Mouse (Mus musculus) neural tube, embryonic 11.5 days (tissue): ENCODE data around the gene Vcp. TPM values are rescaled to one million over a fixed set of nuclear protein-coding genes. Genes with fewer than 3 reads are reported as not detected.
A peak's percentile ranks its signal among the peaks of the same experiment; 100 is the strongest.

Source experiments
- ATAC-seq: fragments of 200-750 bp; cut with Nextera tagmentation; 2 replicates; pipeline ENCODE4 v1.8.0; 2017; ENCODE audit warnings: moderate number of reproducible peaks, mild to moderate bottlenecking, moderate TSS enrichment, moderate library complexity; ENCODE audit not compliant: insufficient read depth, low FRiP score, low TSS enrichment
- DNase-seq: peaks from one replicate; pipeline ENCODE4 v3.0.0-alpha.2; 2015; ENCODE audit warnings: low spot score
- H3K27ac ChIP-seq: fragments of 300-500 bp; sonication (generic); 2 replicates; pipeline ENCODE4 v1.5.1; 2014; ENCODE audit warnings: low read depth, mild to moderate bottlenecking, low read length
- H3K27me3 ChIP-seq: fragments of 300-500 bp; sonication (generic); 2 replicates; pipeline ENCODE4 v1.6.1; 2014; ENCODE audit warnings: mild to moderate bottlenecking, low read length, mixed read lengths; ENCODE audit not compliant: control insufficient read depth, insufficient read depth
- H3K36me3 ChIP-seq: fragments of 300-500 bp; sonication (generic); 2 replicates; pipeline ENCODE4 v1.6.1; 2014; ENCODE audit warnings: mild to moderate bottlenecking, low read length, moderate library complexity, mixed read lengths; ENCODE audit not compliant: control insufficient read depth, insufficient read depth
- H3K4me1 ChIP-seq: fragments of 300-500 bp; sonication (generic); 2 replicates; pipeline ENCODE4 v1.6.1; 2014; ENCODE audit warnings: low read length, mixed read lengths; ENCODE audit not compliant: control insufficient read depth, insufficient read depth
- H3K4me2 ChIP-seq: fragments of 300-500 bp; sonication (generic); 2 replicates; pipeline ENCODE4 v1.6.1; 2014; ENCODE audit warnings: low read depth, mild to moderate bottlenecking, moderate library complexity
- H3K4me3 ChIP-seq: fragments of 300-500 bp; sonication (generic); 2 replicates; pipeline ENCODE4 v1.5.1; 2014; ENCODE audit warnings: low read depth, low read length
- H3K9ac ChIP-seq: fragments of 300-500 bp; sonication (generic); 2 replicates; pipeline ENCODE4 v1.6.1; 2014; ENCODE audit warnings: mild to moderate bottlenecking, low read length
- H3K9me3 ChIP-seq: fragments of 300-500 bp; sonication (generic); 2 replicates; pipeline ENCODE4 v1.6.1; 2016; ENCODE audit warnings: low read length; ENCODE audit not compliant: control insufficient read depth
- WGBS: fragments of 180-500 bp; shearing (Covaris S2); extraction: QIAGEN DNeasy Blood & Tissue Kit; methylation state at CpG from one replicate; pipeline ENCODE4 v1.1.7; 2014; 5-methylcytosine and 5-hydroxymethylcytosine counted together
- polyA plus RNA-seq: library from polyadenylated mRNA; unstranded; fragments of >200 nt; fragmentation: Nextera tagmentation; extraction: Ambion mirVana; gene quantifications from 2 replicates; pipeline ENCODE4 v1.2.1, GENCODE M21; 2014

The Vcp gene
- polyA plus RNA-seq, 1 experiment from 2014 or later = 691 TPM

DNA sequence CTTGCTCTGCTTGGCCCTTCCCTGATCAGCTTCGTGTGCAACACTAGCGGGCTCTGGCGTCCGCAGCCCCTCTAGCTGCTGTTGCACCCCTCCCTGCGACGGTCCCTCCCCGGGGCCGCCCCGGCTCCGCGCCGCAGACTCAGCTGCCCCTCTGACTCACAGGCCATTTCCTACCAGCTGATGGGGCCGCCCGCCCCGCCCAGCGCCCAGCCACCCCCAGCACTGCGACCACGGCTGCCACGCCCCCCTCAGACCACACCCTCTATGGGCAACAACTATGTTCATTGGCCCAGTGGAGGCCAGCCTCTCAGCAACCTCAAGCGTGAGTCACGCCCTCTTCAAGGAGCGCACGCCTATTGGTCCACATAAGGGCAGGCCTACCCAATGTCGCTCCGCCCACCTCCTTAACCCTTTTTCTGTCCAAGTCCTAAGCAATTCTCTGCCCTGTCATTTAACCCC is 39.8 kb upstream of the Vcp start:
- peak overlapping the region; percentile 58 for H3K4me3 ChIP-seq
- no peaks in the 10 kb centered on the region for H3K9me3 ChIP-seq
- peaks cover 20% of the 10 kb centered on the region for H3K4me1 ChIP-seq
- H3K27ac ChIP-seq = 0 out of 2 replicates have a peak overlapping the region, but pooled peaks have one; percentile 17
- peaks cover 5% of the 10 kb centered on the region; the same call in 1 of the 2 replicates for H3K36me3 ChIP-seq
- peak; percentile 95 for DNase-seq
- peak overlapping the region; percentile 66 for H3K9ac ChIP-seq
- ATAC-seq = peak; percentile 93
- peak overlapping the region; percentile 71 for H3K4me2 ChIP-seq
- H3K27me3 ChIP-seq = no peaks in the 10 kb centered on the region
- 0% methylated on average over 24 of the region's 25 CpGs for WGBS

DNA sequence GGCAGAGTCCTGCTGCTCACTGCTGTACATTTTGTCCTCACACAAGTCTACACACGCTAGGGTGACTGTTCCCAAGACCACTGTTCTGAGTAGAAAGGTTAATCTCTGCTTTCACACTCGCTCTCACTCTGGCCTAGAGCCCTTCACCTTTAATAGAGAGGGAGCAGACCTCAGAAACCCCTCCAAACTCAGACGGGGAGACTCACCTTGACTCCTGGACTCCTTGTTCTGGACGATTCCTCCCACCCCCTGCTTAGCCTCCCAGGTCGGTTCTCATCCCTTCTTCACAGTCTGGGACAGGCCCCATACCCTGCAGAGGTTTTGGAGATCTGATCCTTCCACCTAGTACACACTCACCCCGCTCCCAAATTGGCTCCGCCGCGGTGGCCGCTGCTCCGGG is 39.3 kb upstream of the Vcp start:
- DNase-seq (no peak), ATAC-seq (peak; percentile 11)
- H3K9me3 ChIP-seq = no peaks in the 10 kb centered on the region
- H3K9ac ChIP-seq = peak overlapping the region; percentile 66
- no peaks in the 10 kb centered on the region for H3K27me3 ChIP-seq
- H3K4me1 ChIP-seq = peaks cover 15% of the 10 kb centered on the region
- WGBS = 4% methylated on average over 11 of the region's 11 CpGs
- H3K36me3 ChIP-seq = peaks cover 5% of the 10 kb centered on the region; the same call in 1 of the 2 replicates
- H3K4me3 ChIP-seq = peak overlapping the region; percentile 58
- H3K4me2 ChIP-seq = peak overlapping the region; percentile 71
- 0 out of 2 replicates have a peak overlapping the region, but pooled peaks have one; percentile 17 for H3K27ac ChIP-seq

DNA sequence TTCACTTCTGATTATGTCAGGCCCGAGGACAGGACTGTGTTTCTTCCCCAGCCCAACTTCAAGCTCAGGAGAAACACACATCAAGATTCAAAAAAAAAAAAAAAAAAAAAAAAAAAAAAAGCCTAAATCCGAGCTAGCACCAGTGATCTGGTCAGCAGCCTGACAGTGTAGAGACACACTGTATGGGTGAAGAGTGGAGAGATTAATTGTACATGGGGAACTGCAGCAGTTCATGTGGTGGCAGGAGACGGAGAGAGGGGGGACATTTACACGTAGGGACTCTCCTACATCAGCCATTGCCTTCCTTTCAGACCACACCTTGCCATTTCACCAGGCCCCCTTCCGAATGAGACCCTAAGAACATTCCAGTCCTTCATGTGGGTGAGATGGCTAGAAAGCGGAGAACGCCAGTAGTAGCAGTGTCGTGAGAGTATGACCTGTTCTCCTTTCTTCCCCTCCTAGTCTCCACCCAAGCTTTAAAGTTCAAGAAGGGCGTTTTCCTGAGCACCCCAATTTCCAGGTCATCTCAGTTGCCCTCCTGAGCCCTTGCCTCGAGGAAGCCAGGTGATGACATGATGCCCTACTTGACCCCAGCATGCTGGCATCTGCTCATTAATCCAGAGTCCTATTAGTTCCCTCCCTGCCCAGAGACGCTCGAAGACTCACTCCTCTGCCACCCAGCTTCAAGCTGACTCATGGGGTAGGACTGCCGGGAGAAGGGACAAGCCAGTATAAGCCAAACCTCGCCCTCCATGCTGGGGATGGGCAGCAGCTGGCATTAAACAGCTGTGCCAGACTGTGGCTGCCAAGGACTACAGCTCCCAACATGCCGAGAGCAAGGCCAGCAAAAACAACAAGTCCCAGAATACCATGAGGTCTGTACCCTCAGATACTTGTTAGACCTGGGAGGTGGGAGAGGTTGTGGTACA is 38.5 kb upstream of the Vcp start:
- no peaks in the 10 kb centered on the region for H3K9me3 ChIP-seq
- H3K36me3 ChIP-seq = peaks cover 6% of the 10 kb centered on the region
- peak overlapping the region; percentile 66; the same call in 1 of the 2 replicates for H3K9ac ChIP-seq
- H3K4me2 ChIP-seq = peak overlapping the region; percentile 71
- ATAC-seq = no peak
- H3K4me1 ChIP-seq = peaks cover 10% of the 10 kb centered on the region; the same call in 1 of the 2 replicates
- DNase-seq = no peak
- H3K4me3 ChIP-seq = peak overlapping the region; percentile 58
- 64% methylated on average over 15 of the region's 15 CpGs for WGBS
- no peak overlapping the region for H3K27ac ChIP-seq
- H3K27me3 ChIP-seq = no peaks in the 10 kb centered on the region

DNA sequence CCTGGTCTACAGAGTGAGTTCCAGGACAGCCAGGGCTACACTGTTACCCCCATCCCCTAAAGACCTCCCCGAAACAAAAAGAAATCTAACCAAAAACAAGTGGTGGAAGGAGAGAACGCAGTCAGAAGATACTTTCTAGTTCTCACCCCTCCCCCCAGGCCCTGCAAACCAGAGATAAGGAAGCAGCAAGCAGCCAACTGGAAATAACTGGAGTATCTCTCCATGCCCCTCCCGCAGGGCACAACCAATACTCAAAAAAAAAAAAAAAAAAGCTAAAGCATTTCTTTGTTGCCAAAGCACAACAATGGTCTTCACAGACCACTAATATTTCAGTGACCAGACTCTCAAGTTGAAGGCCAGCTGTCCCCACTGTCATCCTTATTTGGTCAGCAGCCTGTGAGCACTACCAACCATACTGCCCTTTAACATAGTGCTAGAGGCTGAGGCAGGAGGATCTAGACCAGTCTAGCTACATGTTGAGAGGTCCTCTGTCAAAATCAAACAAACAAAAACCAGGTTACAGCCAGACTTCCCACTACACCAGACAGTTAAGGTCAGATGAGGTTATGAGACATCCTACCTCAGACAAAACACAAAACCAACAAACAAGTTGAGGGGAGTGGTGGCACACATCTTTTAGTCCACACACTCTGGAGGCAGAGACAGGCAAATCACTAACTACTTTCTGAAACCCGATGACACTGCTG is 37.7 kb upstream of the Vcp start:
- H3K4me1 ChIP-seq = peaks cover 10% of the 10 kb centered on the region; the same call in 1 of the 2 replicates
- H3K27me3 ChIP-seq = no peaks in the 10 kb centered on the region
- no peak overlapping the region for H3K27ac ChIP-seq
- H3K4me3 ChIP-seq = no peak overlapping the region
- ATAC-seq (no peak), DNase-seq (no peak)
- no peaks in the 10 kb centered on the region for H3K9me3 ChIP-seq
- no peak overlapping the region for H3K9ac ChIP-seq
- H3K36me3 ChIP-seq = peaks cover 12% of the 10 kb centered on the region
- no peak overlapping the region; the same call in 1 of the 2 replicates for H3K4me2 ChIP-seq
- WGBS = 74% methylated on average over 4 of the region's 4 CpGs

DNA sequence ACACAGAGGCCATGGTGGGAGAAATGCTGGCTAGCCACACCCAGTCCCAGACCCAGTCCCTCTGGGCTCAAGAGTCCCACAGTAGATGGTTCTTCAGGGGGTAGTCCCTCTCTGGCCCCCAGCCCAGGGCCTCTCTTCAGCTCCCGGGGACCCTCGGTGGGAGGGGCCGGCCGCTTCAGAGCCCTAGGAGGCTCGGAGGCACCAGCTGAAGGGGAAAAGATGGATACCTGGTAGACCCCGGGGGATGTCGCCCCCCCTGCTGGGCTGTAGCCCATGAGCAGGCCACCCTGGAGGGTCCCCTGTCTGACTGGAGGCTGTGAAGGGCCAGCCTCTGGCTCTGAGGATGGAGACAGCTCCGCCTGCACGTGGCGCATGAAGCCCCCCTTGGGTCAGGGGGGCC is 36.0 kb upstream of the Vcp start:
- WGBS = 84% methylated on average over 10 of the region's 10 CpGs
- peaks cover 15% of the 10 kb centered on the region for H3K4me1 ChIP-seq

DNA sequence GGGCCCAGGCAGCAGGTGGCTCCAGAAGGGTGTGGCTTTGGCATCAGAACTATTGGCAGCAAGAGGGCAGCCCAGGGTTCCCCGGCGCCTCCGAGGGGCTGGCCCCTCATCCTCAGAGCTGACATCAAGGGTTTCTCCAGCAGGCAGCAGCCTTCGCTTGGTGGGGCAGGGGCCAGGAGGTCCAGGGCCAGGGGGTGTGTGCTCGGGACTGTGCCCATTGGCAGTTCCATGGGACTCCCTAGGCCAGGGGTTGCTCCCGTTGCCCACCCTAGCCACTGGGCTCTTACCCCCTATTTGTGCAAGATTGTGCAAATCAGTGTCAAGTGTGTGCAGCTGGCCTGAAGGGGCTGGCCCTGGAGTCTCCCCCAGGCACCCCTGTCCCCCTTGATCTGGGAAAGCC is 35.5 kb upstream of the Vcp start:
- Histone ChIP-seq H3K4me2 (no peak overlapping the region), H3K9ac (no peak overlapping the region), H3K9me3 (no peaks in the 10 kb centered on the region), H3K36me3 (peaks cover 12% of the 10 kb centered on the region), H3K4me3 (no peak overlapping the region), H3K4me1 (peaks cover 14% of the 10 kb centered on the region), H3K27ac (no peak overlapping the region), H3K27me3 (no peaks in the 10 kb centered on the region)
- 83% methylated on average over 6 of the region's 6 CpGs for WGBS
- ATAC-seq (no peak), DNase-seq (no peak)

More for the DNA sequence above, 36.0 kb upstream of the Vcp start:
- no peak overlapping the region for H3K4me2 ChIP-seq
- H3K9ac ChIP-seq = no peak overlapping the region
- H3K36me3 ChIP-seq = peaks cover 12% of the 10 kb centered on the region
- DNase-seq = no peak
- H3K27ac ChIP-seq = no peak overlapping the region
- ATAC-seq = no peak
- no peaks in the 10 kb centered on the region for H3K27me3 ChIP-seq
- H3K4me3 ChIP-seq = no peak overlapping the region
- H3K9me3 ChIP-seq = no peaks in the 10 kb centered on the region

DNA sequence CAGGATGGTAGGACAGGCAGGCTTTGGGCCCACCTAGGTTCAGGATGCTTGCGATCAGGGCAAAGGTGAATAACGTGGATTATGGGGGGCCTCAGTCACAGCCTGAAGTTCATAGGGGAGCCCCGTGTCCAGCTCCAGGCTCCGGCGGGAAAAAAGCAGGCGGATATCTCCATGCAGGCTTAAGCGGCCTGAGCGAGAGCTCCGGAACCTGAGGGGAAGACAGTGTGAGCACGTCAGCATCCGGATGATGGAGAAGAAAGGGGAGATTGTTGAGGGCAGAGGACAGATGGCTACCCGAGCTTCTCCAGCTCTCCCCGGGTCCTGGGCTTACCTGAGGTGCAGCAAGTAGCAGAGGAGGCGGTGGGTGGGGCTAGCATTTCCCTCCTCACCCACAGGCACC is 33.2 kb upstream of the Vcp start:
- DNase-seq = no peak
- Histone ChIP-seq H3K9me3 (no peaks in the 10 kb centered on the region), H3K36me3 (peaks cover 17% of the 10 kb centered on the region), H3K27me3 (no peaks in the 10 kb centered on the region), H3K9ac (no peak overlapping the region), H3K4me1 (peaks cover 10% of the 10 kb centered on the region), H3K4me3 (no peak overlapping the region), H3K27ac (no peak overlapping the region), H3K4me2 (no peak overlapping the region)
- ATAC-seq = no peak
- WGBS = 87% methylated on average over 14 of the region's 14 CpGs

DNA sequence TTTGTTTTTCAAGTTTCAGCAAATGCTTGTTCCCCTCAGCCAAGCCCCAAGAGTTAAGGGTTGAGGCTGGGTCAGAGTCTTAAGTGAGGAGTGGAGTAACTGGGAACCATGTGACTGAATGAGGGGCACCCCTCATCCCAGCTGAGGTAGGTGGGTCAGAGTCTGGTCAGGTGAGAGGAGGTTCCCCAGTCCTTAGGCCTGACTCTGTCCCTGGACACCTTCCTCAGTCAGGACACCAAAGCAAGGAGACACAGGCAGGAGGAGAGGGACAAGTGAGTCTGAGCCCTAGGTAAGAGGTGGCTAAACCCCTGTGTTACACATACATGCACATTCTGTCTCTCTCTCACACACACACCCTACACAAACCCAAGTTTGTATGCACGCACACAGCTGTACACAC is 32.2 kb upstream of the Vcp start:
- H3K36me3 ChIP-seq = peaks cover 22% of the 10 kb centered on the region
- 100% methylated on average over 1 of the region's 1 CpGs for WGBS
- H3K27ac ChIP-seq = 0 out of 2 replicates have a peak overlapping the region, but pooled peaks have one; percentile 10
- peaks cover 10% of the 10 kb centered on the region for H3K4me1 ChIP-seq
- H3K4me2 ChIP-seq = no peak overlapping the region
- DNase-seq = no peak
- H3K27me3 ChIP-seq = no peaks in the 10 kb centered on the region
- H3K9me3 ChIP-seq = no peaks in the 10 kb centered on the region
- no peak overlapping the region for H3K9ac ChIP-seq
- no peak for ATAC-seq
- no peak overlapping the region for H3K4me3 ChIP-seq
